Mouse (Mus musculus): ENCODE results near the gene Lrtm1. TPM values are rescaled to one million over a fixed set of nuclear protein-coding genes. Genes with fewer than 3 reads are reported as not detected.

Gene Lrtm1
- total and polyA plus RNA-seq, 2 experiments = 10.2 to 11.0 TPM

DNA sequence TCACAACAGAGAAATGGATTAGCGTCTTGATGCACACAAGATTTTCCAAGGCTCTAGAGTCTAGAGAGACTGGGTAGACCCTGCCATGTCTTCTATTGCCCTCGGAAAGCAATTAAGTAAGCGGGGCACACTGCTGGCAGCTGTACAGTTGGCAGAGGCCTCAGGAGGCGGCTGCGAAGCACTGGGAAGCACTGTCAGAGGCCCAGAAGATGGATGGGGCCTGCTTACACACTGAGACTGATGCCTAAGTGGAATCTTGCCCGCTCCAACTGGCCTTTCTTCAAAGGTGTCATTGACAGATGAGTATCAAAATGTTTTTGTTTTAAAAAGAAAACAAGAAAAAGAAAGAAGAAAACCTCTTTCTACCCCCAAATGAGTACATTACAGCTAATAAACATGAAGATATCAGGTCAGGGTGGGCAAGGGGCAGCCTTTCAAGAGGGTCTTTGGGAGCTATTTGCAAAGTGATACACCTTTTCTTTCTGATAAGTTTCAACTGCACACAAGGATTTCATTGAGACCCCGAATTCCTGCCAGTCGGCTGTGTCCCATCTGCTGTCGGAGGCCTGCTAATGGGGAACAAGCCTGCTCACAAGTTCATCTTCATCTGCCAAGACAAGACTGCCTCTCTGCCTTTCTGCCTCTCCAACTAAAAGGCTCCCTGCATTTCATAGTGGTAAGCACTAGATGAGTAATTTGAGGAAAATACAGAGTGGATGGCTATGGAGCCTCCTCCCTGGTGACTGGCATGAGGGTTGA lies 22.8 kb downstream of the Lrtm1 start:
- H3K36me3 ChIP-seq (ENCODE audit: control insufficient read depth, insufficient read depth, low read length) = no peaks in the 10 kb centered on the region
- H3K9ac ChIP-seq (ENCODE audit: low read depth, low read length) = no peak overlapping the region
- no peak overlapping the region for H3K4me3 ChIP-seq (ENCODE audit: insufficient read depth, low read depth, low read length)
- H3K27ac ChIP-seq (replicated peaks; ENCODE audit: insufficient read depth, low read depth, low read length) = no peak overlapping the region
- no peaks in the 10 kb centered on the region for H3K4me1 ChIP-seq (ENCODE audit: control insufficient read depth, insufficient read depth, low read length)
- no peaks in the 10 kb centered on the region for H3K27me3 ChIP-seq (ENCODE audit: control insufficient read depth, insufficient read depth, low read length)
- no peak for TF ChIP-seq CTCF (IDR thresholded peaks at IDR 0.05; ENCODE audit: low read depth, low read length)
- TF ChIP-seq POLR2A (IDR thresholded peaks at IDR 0.05; ENCODE audit: extremely low read depth, insufficient read depth, low read length) = no peak
- H3K79me2 ChIP-seq (ENCODE audit: control insufficient read depth, insufficient read depth, low read length) = no peaks in the 10 kb centered on the region
- DNase-seq (ENCODE audit: extremely low read depth, low read depth, low spot score) = no peak
- 85% methylated on average over 9 of the region's 9 CpGs for WGBS

DNA sequence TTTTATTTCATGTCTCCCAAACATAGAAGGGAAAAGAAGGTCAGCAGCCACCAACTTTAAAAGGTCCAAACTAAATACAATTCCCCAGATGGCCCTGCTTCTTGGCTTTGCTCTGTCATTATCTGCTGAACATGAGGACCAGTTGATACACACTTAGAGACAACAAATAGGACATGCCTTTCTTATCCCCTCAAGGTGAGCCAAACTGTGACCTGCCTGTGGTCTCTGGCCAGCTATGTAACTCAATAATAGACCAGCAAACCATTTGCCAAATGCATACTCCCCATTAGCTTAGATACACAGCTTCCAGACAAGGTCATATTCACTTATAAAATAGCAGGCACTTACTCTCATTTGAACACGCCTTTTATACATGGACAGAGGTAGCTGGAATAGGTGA lies 23.5 kb downstream of the Lrtm1 start:
- WGBS = 87% methylated on average over 1 of the region's 1 CpGs
- no peaks in the 10 kb centered on the region for H3K4me1 ChIP-seq (ENCODE audit: control insufficient read depth, insufficient read depth, low read length)
- no peak overlapping the region for H3K9ac ChIP-seq (ENCODE audit: low read depth, low read length)
- no peak overlapping the region for H3K4me3 ChIP-seq (ENCODE audit: insufficient read depth, low read depth, low read length)
- no peak overlapping the region for H3K27ac ChIP-seq (replicated peaks; ENCODE audit: insufficient read depth, low read depth, low read length)
- TF ChIP-seq CTCF (IDR thresholded peaks at IDR 0.05; ENCODE audit: low read depth, low read length) = no peak
- no peak for TF ChIP-seq POLR2A (IDR thresholded peaks at IDR 0.05; ENCODE audit: extremely low read depth, insufficient read depth, low read length)
- H3K36me3 ChIP-seq (ENCODE audit: control insufficient read depth, insufficient read depth, low read length) = no peaks in the 10 kb centered on the region
- H3K79me2 ChIP-seq (ENCODE audit: control insufficient read depth, insufficient read depth, low read length) = no peaks in the 10 kb centered on the region
- DNase-seq (ENCODE audit: extremely low read depth, low read depth, low spot score) = no peak
- no peaks in the 10 kb centered on the region for H3K27me3 ChIP-seq (ENCODE audit: control insufficient read depth, insufficient read depth, low read length)

DNA sequence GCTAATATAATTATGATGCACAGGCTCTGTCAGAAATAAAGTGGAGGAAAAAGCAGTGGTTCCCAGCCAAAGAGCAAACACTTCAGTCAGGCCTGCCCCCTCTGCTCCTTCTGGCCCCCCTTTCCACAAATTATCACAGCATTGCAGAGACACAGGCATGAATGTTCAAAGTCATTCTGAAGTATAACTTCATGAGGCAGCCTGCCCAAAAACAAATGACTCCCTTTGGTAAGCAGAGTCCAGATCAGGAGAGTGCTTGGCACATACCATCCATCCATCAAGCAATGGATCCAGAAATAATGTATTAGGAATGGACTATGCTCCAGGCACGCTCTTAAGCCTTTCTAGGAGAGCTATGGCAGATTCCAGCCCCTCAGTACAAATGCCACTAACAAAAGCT lies 24.3 kb downstream of the Lrtm1 start:
- Histone ChIP-seq H3K4me3 (ENCODE audit: insufficient read depth, low read depth, low read length) (no peak overlapping the region), H3K79me2 (ENCODE audit: control insufficient read depth, insufficient read depth, low read length) (no peaks in the 10 kb centered on the region), H3K9ac (ENCODE audit: low read depth, low read length) (no peak overlapping the region), H3K4me1 (ENCODE audit: control insufficient read depth, insufficient read depth, low read length) (no peaks in the 10 kb centered on the region), H3K27ac (replicated peaks; ENCODE audit: insufficient read depth, low read depth, low read length) (no peak overlapping the region), H3K36me3 (ENCODE audit: control insufficient read depth, insufficient read depth, low read length) (no peaks in the 10 kb centered on the region), H3K27me3 (ENCODE audit: control insufficient read depth, insufficient read depth, low read length) (no peaks in the 10 kb centered on the region)
- WGBS = 92% methylated on average over 1 of the region's 1 CpGs
- TF ChIP-seq CTCF (IDR thresholded peaks at IDR 0.05; ENCODE audit: low read depth, low read length) (no peak), POLR2A (IDR thresholded peaks at IDR 0.05; ENCODE audit: extremely low read depth, insufficient read depth, low read length) (no peak)
- no peak for DNase-seq (ENCODE audit: extremely low read depth, low read depth, low spot score)

DNA sequence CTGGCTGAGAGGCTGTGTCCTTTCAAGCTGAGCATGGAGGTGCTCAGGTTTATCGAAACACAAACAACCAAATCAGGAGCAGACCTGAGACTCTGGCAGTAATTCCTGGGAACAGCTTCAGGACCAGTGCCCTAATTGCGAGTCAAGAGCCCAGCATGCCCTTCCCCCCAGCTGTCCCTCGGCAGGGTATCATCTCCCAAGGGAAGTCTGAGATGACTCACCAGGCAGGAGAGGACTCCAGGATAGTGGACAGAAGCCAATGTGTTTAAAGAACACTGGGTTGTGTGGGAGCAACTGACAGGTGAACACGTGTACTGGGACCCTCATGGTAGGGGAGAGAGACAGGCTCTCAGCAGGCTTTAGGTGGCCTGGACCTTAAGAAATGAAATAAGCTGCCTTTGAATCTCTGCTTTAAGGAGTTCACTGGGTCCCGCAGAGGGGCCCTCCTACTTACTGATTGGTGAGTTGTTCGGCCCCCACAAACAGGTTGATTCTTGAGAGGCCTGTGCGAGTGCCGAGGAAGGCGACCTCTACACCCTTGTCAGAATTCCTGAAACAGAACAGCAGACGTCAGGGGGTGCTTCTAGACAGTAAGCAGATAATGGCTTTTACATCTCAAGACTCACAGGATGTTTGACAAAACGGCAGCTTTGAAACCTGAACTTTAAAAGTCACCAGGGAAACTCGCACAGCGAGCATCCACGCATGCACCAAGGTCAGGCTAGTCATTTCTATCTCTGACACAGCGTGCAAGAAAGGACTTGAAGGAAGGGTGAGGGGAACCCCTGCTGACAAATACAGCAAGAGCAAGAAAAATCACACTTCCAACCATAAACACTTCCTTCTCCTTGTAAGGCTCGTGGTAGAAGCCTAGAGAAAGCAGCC lies 34.2 kb downstream of the Lrtm1 start:
- no peak for DNase-seq (ENCODE audit: extremely low read depth, low read depth, low spot score)
- Histone ChIP-seq H3K4me3 (ENCODE audit: insufficient read depth, low read depth, low read length) (no peak overlapping the region), H3K36me3 (ENCODE audit: control insufficient read depth, insufficient read depth, low read length) (no peaks in the 10 kb centered on the region), H3K27me3 (ENCODE audit: control insufficient read depth, insufficient read depth, low read length) (no peaks in the 10 kb centered on the region), H3K9ac (ENCODE audit: low read depth, low read length) (no peak overlapping the region), H3K27ac (replicated peaks; ENCODE audit: insufficient read depth, low read depth, low read length) (no peak overlapping the region), H3K4me1 (ENCODE audit: control insufficient read depth, insufficient read depth, low read length) (no peaks in the 10 kb centered on the region), H3K79me2 (ENCODE audit: control insufficient read depth, insufficient read depth, low read length) (no peaks in the 10 kb centered on the region)
- TF ChIP-seq POLR2A (IDR thresholded peaks at IDR 0.05; ENCODE audit: extremely low read depth, insufficient read depth, low read length) (no peak), CTCF (IDR thresholded peaks at IDR 0.05; ENCODE audit: low read depth, low read length) (no peak)
- WGBS = 69% methylated on average over 16 of the region's 16 CpGs

DNA sequence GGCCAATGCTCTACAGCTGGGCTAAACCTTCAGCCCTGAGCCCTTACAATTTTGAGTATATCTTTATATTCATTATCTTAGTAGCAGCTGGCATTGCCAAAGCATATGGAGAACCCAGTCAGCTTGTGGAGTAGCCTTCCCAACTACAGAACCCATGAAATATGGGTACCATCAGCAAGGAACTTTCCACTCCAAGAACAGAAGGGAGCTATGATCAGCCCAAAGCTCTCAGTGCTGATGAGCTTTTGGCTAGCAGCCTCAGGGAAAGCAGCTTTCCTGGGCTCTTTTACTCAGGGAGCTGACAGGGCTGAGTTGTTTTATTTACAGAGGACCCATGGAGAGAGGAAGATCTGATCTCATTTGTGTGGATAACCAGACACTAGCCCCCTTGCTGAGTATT lies 42.7 kb downstream of the Lrtm1 start:
- DNase-seq (ENCODE audit: extremely low read depth, low read depth, low spot score) = no peak
- Histone ChIP-seq H3K27me3 (ENCODE audit: control insufficient read depth, insufficient read depth, low read length) (no peaks in the 10 kb centered on the region), H3K36me3 (ENCODE audit: control insufficient read depth, insufficient read depth, low read length) (no peaks in the 10 kb centered on the region), H3K4me1 (ENCODE audit: control insufficient read depth, insufficient read depth, low read length) (no peaks in the 10 kb centered on the region), H3K79me2 (ENCODE audit: control insufficient read depth, insufficient read depth, low read length) (no peaks in the 10 kb centered on the region), H3K9ac (ENCODE audit: low read depth, low read length) (no peak overlapping the region), H3K27ac (replicated peaks; ENCODE audit: insufficient read depth, low read depth, low read length) (no peak overlapping the region), H3K4me3 (ENCODE audit: insufficient read depth, low read depth, low read length) (no peak overlapping the region)
- TF ChIP-seq POLR2A (IDR thresholded peaks at IDR 0.05; ENCODE audit: extremely low read depth, insufficient read depth, low read length) = no peak
- TF ChIP-seq CTCF (IDR thresholded peaks at IDR 0.05; ENCODE audit: low read depth, low read length) = no peak
